Mouse (Mus musculus): ENCODE data around the gene Ttc19.

Ttc19 gene

DNA sequence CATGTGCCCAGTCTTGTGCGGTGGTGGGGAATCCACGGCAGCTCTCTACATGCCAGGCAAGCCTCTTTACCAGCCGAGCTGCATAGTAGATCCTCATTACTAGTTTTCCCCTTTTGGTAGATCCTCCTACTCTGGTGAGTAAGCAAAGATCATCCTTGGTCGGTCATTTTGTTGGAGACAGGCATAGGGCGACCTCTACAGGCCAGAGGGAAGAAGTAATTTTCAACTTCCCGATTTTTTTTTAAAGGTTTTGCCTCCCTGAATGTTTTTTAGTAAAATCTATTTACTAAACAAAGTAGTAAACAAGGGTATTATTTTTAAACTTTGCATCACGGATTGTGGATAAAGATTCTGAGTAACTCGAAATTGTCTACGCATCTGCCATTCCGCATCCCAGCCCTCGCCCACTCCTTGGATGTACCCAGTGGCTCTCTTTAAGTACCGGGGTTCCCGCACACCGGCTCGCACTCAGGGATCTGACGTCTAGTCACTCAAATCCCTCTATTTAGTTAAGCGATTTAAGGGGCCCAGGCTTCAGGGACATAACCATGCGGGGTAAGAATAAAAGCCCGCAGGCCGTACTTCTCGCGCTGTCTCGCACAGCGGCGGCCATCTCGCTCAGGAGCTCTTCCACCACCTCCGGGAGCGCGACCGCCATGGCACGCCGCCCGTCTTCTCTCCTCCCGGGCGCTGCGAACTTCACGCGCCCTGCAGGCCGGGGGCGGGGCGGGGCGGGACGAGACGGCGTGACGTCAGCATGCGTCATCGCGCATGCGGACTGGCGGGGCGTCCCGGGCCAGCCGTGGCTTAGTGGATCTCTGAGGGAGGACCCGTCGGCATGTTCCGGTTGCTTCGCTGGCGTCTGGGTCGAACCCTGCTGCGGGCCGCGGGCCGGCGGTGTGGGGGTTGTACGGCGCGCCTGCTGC is at the start of gene Ttc19, which contains the start of gene Zswim7:
Ttc19 (plus strand) TSS at position 799 of the 926 bp plus-strand sequence.
Zswim7 (minus strand) TSS at position 701 of the 926 bp plus-strand sequence.
- DNase-seq (ENCODE audit: low read depth, low spot score), result peak; percentile 91

DNA sequence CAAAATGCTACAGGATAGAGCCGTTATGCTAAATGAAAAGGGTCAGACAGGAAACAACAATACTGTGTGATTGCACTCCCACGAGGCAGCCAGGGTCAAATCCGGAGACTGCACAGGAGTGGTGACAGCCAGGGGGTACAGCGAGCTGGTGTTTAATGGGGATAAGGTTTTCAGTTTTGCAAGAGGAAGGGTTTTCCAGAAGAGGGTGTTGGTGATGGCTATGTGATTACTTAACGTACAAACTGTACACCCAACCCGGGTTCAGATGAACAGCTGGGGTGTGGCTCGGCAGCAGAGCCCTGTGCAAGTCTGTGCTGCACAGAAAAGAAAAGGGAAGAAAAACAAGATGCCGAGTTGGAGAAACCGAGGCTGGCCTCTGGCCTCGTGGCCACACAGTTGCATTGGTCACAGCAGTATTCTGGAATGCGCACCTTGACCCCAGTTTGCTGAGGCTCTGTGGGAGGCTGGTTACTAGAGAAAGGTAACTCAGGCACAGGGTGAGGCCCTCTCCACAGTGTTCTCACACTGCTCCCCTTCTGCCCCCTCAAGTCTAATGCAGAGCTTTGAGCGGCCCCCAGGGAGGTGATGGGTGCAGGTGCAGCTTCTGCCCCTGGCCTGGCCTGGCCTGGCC is 40.5 kb upstream of the Ttc19 start:
- no peak for DNase-seq (ENCODE audit: low read depth, low spot score)

DNA sequence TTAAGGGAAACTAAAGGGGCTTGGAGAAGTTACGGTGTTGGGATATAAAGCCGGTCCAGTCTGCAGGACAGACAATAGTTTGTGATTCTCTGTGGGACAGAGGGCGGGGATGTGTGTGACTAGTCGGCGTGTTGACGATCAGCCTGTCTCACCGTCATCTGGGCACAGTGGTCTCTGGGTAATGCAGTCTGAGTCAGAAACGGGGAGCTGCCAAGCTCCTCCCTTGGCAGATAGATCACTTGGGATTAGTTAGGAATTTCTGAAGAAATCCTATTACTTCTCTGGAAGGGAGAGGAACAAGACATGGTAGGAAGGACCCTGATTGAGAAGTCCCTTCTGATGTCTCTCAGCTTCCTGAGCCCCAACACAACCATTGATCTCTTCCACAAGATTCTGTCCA is 37.4 kb upstream of the Ttc19 start:
- no peak for DNase-seq (ENCODE audit: low read depth, low spot score)

DNA sequence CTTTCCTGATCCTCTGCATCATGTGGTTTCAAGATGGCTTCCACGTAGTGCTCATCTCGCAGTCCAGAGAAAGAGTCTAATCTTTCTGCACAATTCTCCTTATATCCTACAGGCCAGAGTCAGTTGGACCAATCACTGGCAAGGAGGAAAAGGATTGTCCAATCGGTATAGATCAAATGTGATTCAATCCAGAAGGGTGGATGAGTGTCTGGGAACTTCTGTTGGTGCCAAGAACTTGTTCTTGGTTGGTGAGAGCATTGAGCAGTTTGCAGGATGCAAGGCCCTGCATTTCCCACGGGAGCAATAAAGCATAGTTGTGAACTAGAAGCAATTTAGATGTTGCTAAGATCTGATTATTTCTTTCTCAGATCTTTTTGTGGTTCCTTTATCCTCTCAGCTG is 36.8 kb upstream of the Ttc19 start:
- no peak for DNase-seq (ENCODE audit: low read depth, low spot score)

DNA sequence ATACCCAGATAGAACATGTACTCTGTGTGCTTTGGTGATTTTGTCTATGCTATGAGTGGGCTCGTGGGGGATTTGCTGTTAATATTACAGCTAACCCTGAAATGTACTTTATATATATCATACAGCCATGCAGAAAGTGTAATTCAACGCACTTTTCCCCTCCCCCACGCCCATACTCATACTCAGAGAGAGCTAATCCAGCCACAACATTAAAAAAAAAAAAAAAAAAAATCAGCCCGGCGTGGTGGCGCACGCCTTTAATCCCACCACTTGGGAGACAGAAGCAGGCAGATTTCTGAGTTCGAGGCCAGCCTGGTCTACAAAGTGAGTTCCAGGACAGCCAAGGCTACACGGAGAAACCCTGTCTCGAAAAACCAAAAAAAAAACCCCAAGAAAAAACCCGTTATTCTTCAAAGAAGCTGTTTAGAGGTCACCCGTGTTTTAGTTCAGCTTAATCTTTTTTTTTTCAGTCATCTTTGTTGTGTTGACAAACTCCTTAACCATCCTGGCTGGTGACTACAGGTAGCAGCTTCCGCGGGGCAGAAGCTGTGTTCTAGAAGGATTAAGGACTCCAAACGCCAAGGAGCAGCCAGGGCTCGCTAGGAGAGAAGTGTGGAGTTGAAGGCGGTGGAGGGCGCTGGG is 33.4 kb upstream of the Ttc19 start:
- no peak for DNase-seq (ENCODE audit: low read depth, low spot score)

DNA sequence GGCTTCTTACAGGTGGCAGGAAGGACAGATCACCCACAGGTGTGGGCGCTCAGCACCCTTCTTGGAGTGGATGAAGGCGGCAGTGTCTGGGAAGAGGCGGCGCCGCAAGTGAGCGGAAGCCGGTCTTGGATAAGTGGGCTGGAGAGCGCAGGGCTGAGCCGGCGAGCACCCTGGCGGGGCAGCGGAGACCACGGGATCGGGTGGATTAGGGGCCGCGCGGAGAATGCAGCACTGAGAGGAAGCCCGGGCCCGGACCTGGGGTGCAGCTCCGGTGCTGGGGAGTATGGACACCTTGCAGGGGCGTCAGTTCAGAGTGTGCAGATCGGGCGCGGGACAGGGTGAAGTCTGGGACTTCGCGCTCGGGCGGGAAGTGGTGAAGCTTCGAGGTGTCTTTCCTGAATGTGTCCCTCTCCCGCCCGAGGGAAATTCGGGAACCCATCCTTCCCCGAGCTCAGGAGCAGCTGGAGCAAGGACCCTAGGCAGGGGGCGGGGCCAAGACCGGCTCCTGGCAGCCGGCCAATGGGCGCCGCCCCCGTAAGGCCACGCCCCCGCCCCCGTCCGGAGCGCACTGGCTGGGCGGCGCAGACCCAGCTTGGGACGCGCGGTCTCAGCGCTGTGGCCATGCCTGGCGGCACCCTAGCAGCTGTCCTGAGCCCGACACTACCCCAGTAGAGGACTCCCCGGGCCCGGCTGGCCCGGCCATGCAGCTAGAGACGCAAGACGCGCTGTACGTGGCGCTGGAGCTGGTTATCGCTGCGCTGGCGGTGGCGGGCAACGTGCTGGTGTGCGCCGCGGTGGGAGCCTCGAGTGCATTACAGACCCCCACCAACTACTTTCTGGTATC is 32.6 kb upstream of the Ttc19 start, which contains the start of gene Adora2b:
Adora2b (plus strand) TSS at position 584 of the 844 bp plus-strand sequence.
- peak; percentile 89 for DNase-seq (ENCODE audit: low read depth, low spot score)

DNA sequence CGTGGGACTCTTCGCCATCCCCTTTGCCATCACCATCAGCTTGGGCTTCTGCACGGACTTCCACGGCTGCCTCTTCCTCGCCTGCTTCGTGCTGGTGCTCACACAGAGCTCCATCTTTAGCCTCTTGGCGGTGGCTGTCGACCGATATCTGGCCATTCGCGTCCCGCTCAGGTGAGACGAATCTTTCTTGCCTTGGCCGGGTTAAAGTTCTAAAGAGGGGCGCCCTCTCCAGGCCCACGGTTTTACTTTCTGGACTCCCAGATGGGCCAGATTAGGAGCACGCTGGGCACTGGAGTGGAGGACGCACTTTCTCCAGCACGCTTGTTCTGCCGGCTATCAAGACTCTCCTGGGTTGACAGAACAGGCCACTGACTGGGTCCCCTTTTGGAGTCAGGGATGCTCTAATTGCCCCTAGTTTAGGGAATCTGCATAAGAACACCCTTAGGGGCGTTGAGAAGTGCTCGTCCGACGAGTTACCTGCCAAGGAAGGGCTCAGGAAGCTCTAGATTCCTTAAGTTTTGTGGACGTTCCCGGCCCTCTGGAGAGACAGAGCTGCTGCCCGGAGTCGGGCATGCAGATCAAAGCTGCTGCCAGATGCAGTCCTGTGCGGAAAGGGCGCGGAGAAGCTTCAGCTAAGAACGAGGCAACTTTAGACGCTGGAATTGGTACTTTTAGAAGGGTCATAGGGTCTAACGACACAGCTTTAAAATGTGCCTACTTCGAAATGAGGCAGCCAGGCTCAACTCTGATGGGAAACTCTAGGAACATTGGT is 31.8 kb upstream of the Ttc19 start:
- peak; percentile 54 for DNase-seq (ENCODE audit: low read depth, low spot score)

DNA sequence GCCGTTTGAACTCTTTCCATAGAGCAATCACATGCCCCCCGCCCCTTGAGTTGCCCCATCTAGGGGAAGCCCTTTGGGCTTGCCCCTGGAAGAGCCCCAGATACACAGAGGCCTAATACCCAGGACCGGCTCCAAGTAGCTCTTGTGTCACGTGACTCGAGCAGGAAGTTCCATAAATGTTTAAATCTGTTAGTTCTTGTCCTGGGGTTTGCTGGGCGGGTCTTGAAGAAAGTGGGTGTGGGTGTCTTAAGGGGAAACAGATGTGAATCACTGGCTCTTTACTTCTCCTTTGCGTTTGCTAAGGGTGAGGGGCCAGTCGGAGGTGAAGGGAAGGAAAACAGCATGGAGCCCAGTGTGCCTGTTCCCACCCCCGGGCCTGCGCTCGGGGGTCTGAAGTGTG is 30.2 kb upstream of the Ttc19 start:
- no peak for DNase-seq (ENCODE audit: low read depth, low spot score)

DNA sequence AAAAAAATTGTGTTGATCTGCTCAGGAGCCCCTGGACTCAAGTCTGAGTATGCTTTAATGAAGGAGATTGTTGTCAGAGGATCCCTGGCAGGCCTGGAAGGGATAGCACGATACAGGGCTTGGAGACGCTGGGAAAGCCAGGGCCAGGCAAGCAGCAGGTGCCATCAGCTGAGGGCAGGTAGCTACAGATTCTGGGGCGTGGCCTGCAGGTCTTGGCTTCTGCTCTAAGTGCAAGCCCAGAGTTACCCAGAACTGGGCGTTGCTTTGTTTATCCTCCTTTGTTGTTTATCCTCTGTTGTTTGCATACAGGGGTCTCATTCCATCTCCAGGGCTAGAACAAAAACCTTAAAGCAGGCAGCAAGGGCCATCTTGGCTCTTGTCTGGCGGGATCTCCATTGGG is 27.9 kb upstream of the Ttc19 start:
- no peak for DNase-seq (ENCODE audit: low read depth, low spot score)

DNA sequence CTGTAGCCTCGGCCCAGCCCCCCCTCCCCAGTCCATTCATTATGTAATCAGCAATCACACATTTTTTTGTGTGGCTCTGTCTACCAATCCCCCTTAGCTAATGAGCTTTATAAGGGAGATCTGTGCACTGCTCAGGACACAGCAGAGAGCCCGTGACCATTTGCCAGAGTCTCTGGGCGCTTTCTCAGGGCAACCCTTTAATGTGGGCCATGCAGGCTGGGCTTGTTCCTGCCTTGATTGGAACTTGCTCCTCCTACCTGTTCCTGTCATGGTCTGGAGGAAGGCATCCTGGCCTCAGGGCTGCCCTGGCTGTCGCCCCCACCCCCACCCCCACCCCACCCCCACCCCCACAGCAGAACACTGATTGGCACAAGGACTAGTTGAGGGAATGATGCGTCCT is 22.1 kb upstream of the Ttc19 start:
- DNase-seq (ENCODE audit: low read depth, low spot score), result no peak

DNA sequence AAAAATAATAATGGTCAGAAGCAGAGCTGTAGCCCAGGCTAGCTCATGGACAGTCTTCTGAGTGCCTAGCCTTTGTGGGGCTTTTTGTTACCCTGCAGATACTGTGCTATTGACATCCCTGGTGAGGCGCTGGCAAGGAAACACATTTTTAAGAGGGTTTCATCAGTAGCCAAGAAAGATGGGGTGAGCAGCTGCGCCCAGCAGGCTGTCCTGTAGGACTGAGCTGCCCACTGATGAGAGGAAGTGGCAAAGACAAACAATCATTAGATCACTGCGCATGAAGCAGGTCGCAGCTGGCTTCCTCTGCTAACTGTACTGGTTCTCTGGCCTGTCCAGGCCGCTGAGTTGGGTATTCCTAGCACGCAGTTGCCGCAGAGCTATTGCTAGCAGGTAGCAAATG is 17.7 kb upstream of the Ttc19 start:
- no peak for DNase-seq (ENCODE audit: low read depth, low spot score)

DNA sequence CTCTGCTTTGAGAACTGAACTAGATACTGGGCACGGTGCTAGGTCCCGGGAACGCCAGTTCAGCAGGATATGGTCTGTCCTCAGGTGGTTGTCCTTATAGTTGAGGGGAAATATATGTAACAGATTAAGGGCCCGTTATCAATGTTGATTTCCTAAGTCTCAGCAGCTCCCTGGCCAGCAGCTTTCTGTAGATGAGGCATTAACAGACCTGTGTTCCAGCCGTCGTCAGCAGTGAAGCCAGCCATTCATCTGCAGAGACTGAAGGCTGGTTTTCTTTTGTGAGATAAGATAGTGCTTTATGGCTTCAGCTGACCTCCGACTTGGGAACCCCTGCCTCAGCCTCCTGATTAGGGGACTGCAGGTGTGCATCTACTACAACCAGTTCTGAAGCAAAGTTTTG is 17.3 kb upstream of the Ttc19 start:
- DNase-seq (ENCODE audit: low read depth, low spot score), result no peak

DNA sequence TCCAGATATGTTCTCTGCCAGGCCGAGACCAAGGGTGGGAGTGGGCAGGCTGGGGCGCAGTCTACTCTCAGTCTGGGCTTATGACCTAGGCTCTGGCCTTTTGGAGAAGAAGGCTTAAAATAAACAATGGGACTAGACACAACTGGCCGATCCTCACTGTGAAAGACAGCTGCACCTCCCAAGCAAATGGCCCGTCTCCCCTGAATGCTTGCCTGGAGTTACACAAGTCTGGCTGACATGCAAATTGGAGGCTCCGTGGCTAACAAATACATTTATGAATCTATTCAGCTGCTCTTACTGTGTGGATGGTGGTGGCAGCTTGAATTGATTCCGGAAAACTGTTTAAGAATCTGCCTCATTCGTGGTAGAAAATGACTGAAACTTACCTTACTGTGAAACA is 15.6 kb upstream of the Ttc19 start:
- no peak for DNase-seq (ENCODE audit: low read depth, low spot score)

DNA sequence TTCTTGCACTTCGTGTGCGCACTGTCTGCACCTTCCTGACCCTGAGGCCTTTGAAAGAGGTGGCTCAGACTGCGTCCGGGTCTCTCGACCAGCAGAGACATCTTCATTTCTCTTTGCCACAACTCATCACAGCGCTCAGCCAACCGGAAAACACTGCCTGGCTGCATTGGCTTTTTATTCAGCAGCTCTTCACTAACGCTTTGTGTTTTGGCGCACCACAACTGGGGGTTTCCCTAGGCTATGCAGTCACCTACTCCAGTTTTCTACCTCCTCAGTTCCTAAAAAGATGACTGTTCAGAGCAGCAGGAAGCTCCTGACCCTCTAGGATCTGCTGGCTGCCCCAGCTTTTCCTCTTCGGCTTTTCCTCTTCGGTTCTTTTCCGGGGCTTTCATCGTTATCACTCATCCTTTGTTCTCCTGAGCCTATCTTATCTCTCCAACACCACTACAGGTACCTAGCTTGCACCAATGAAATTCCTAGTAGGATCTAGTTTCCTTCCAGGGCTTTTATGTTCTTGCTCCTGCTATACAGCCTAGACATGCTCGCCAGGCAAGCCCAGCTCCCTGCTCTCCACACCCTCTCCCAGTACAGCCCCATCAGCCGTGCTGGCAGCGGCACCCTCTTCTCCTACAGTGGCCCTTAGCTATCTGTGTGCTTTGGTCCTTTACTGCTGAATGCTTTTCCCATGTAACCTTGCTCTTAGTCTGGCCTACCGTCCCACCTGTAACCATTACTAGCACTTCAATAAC is 14.6 kb upstream of the Ttc19 start:
- no peak for DNase-seq (ENCODE audit: low read depth, low spot score)

DNA sequence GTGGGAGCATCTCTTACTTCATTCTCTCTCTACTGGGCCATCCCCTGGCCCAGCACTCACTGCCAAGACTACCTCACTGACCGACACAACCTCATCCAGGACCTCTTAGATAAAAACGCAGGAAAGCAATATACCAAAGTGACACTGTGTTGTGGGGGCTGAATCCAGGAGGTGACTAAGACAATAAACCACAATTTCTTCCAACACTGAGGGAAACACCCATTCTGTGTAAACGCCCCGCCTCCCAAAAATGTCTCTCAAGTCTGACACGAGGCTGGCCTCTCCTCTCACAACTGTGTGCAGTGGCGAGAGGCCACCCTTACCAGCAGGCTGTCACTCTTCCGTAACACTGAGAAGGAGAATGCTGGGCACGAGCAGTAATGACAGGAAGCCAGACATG is 12.9 kb upstream of the Ttc19 start:
- no peak for DNase-seq (ENCODE audit: low read depth, low spot score)

DNA sequence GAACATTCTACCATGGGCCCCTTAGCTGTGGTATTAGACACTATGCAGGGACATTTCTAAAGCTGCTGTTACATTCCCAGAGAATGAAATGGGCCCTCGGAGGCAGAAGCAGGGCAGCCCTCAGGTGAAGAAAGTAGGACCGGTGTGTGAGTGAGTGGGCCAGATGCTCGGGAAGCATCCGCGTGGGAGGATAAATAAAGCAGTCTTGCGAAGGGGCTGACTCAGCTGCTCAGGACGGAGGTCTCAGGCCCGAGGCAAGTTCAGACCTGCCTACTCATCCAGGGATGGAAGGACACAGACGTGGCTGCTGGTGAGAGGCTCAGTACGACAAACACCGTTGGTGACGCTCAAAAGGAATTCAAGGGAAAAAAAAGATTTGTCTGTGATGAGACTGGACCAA is 12.2 kb upstream of the Ttc19 start:
- no peak for DNase-seq (ENCODE audit: low read depth, low spot score)

DNA sequence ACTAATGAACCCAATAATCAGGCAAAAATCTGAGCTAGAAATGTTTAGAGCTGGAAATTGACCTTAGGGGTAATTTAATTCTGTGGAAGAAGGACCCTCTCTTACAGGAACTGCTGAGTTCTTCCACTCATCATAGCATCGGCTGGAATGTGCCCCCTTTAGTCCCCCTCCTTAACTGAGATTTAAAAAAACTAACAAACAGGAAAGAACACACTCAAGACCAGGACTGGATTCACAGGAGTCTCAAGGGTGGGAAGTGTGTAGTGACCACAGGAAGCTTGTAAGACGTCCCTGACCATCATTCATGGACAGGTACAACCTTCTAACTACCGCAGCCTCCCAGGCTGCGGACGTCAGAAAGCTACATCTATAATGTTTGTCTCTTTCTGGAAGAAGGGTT is 10.4 kb upstream of the Ttc19 start:
- DNase-seq (ENCODE audit: low read depth, low spot score), result no peak

DNA sequence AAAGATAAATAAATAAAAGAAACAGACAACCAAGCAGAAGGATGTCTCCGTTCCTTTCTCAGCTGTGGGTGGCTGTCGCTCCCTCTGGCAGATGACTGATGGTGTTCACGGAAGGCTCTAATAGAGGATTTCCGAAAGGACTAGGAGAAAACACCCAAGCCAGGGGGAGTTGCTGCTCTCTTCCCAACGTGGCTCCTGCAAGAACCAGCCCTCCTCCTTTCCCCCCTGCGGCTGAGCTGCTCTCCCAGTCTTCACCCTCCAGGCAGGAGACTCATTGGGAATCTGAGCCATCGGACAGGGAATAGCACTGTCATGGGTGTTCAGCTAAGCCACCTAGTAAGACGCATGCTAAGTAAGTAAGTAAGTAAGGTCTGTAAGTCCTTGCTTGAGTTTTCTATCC is 4.2 kb upstream of the Ttc19 start:
- no peak for DNase-seq (ENCODE audit: low read depth, low spot score)

DNA sequence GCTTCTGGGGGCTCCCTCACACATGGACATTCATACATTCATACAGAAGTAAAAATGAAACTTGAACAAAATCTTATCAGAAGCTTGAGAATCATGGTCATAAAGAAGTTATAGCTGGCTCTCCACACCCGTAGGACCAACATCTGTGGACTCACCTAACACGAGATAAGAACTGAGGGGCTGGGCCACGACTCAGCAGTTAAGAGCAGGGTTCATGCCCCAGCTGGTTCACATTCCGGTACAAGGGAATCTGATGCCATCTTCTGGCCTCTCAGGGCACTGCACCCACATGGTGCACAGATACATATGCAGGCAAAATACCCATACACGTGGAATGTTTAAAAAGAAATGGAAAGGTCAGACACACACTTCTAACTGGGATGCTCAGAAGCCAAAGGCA is 3.2 kb upstream of the Ttc19 start:
- DNase-seq (ENCODE audit: low read depth, low spot score), result peak; percentile 74

DNA sequence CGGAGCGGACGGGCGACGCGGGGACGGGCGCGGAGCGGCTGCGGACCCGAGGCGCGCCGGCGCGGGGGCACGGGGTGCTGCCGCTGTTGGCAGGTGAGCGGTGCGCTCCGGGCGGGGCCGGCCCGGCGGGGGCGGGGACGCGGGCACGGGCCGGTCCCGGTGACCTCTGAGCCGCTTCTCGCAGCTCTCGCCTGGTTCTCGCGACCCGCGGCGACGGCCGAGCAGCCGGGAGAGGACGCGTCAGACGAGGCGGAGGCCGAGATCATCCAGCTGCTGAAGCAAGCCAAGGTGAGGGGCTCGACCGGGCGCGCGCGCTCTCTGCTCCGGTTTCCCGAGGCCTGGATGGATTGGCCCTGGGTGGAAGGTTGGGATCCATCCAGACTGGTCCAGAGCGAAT is 326 bp downstream of the Ttc19 start:
- peak; percentile 42 for DNase-seq (ENCODE audit: low read depth, low spot score)
